Mouse (Mus musculus) bone marrow macrophage, adult 2 months (primary cell): Measurements from ENCODE around the gene Chrm1.

ENCODE experiments used
- CTCF ChIP-seq: IDR thresholded peaks from 2 replicates; pipeline ENCODE4 v1.5.1; 2012; ENCODE audit warnings: low read depth, mild to moderate bottlenecking, low read length, moderate library complexity
- POLR2A ChIP-seq: IDR thresholded peaks from 2 replicates; pipeline ENCODE4 v1.6.1; 2012; ENCODE audit warnings: mild to moderate bottlenecking, low read depth, low read length, borderline replicate concordance

DNA sequence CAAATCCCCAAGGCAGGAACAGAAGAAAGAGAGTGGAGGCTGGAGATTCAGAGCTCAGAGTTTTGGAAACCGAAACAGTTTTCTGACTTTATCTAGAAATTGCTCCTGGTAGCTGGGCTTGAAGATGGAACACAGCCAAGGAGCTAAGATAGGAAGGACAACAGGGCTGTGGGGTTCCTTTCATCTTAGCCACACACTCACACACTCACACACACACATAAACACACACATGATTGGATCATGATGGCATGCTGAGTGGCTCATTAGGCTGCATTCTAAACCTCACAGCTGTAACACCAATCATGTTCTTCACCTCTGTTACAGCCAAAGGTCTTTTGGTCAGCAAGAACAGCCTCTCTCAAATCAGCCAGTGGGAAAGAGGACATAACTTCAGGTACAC lies 31.6 kb upstream of the Chrm1 start:
- TF ChIP-seq CTCF = no peak
- no peak for TF ChIP-seq POLR2A
